Mouse (Mus musculus): Measurements from ENCODE around the gene Psmg4.
A peak's percentile ranks its signal among the peaks of the same experiment; 100 is the strongest.

Gene Psmg4

DNA sequence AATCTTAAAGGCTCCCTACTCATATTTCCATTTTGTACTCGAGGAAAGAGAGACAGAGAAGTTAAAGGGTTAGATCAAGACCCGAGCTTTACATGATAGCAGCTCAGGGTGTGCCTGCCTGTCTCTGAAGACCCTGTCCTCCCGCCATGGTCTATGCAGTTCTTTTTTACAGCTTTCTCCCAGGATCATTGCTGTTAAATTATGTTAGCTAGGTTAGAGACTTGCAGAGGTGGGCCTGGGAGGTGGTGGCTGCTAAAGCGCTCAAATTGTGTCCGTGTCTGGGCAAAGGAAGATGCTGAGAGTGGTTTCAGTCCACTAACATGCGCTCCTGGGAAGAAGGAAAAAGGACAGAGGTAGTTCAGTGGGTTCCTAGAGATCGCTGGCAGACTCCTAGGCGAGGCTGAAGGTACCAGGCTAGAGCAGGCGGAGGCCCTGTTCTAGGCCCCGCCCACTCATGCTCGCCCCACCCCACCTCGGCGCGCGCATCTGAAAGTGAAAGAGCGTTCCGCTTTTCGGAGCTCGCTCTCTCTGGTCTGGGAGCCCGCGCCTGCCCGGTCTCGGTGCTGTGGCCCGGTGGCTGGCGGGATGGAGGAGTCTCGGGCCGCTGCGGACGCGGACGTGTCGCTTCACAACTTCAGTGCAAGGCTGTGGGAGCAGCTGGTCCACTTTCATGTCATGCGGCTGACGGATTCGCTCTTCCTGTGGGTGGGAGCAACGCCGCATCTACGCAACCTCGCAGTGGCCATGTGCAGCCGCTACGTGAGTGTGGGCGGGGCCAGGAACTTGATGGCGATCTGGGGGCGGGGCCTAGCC lies at the start of gene Psmg4:
TSS of gene Psmg4 (plus strand) at position 474 of the 813 bp plus-strand sequence.
- peak; percentile 95 for DNase-seq

- no peak for DNase-seq
Observed at GRCm38 (mm10) chr13:34113086-34113485, 49.7 kb upstream of the Psmg4 start.

GRCm38 (mm10) chr13:34114654-34115053 lies 48.1 kb upstream of the Psmg4 start:
- DNase-seq, result no peak

DNA sequence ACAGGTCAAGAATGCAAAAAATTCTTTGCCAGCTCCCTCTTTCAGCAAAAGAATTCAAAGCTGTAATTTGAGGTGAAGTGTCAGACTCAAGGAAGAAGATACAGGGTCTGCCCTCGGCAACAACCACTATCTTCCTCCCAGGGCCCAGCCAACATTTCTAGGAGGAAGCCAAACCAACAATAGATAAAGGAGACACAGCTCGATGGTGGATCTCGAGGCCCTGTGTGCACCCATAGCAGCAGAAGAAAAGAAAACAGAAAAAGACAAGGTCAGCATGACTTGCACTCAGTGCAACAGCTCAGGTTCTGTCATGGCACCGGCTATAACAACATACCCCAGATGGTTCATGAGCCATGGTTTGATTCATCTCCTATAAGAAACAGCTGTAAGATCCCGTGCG lies 46.3 kb upstream of the Psmg4 start:
- DNase-seq, result no peak

GRCm38 (mm10) chr13:34118816-34119215 lies 43.9 kb upstream of the Psmg4 start:
- no peak for DNase-seq

GRCm38 (mm10) chr13:34119406-34119805 lies 43.4 kb upstream of the Psmg4 start:
- no peak for DNase-seq

DNA sequence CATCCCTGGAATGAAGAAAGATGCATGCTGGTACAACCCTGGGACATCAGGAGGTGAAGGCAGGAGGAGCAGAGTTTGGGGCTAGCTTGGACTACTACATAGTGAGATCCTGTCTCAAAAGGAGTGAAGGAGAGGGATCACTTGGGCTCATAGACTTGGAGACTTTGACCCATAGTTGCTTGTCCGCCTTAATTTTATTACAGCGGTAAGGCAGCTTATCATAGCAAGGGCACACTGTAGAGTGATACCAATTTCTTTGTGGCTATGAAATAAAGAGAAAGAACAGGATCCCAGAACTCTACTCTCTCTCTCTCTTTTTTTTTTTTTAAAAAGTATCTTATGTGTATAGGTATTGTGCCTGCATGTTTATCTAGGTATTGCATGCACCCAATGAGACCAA lies 42.2 kb upstream of the Psmg4 start:
- no peak for DNase-seq

GRCm38 (mm10) chr13:34125711-34126110 lies 37.1 kb upstream of the Psmg4 start:
- DNase-seq, result peak; percentile 71

DNA sequence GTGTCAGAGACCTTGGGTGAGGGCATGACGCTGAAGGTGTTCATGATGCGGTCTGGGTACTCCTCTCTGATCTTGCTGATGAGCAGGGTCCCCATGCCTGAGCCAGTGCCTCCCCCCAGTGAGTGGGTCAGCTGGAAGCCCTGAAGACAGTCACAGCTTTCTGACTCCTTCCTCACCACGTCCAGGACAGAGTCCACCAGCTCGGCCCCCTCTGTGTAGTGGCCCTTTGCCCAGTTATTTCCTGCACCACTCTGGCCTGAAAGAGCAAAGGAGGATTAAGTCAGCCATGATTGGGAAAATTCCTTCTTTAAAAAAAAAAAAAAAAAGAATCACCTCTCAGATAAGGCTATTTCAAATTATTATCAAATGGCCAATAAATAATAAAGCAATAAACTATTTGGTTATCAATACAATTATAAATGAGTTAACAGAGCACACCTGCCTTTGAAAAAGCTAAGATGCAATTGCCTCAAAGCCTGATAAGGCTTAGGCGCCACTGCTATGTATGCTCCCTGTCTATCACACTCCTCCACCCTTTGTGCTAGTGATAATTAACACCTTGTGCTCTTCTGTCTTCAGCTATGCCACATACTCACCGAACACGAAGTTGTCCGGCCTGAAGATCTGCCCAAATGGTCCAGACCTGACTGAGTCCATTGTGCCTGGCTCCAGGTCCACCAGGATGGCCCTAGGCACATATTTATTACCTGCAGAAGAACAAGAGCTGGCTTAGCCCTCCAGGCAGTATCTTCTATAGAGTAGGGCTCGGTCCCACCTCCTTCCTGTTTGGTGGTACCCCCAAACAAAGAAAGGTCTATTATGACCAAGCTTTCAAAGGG lies 34.3 kb upstream of the Psmg4 start:
- no peak for DNase-seq

GRCm38 (mm10) chr13:34129485-34130225 lies 33.1 kb upstream of the Psmg4 start:
- DNase-seq, result peak; percentile 73

GRCm38 (mm10) chr13:34130226-34130731 lies 32.5 kb upstream of the Psmg4 start, which contains the start of gene Tubb2b:
TSS of gene Tubb2b (minus strand) at chr13:34130466.
- no peak for DNase-seq

GRCm38 (mm10) chr13:34131011-34131707 lies 31.6 kb upstream of the Psmg4 start:
- DNase-seq, result no peak

DNA sequence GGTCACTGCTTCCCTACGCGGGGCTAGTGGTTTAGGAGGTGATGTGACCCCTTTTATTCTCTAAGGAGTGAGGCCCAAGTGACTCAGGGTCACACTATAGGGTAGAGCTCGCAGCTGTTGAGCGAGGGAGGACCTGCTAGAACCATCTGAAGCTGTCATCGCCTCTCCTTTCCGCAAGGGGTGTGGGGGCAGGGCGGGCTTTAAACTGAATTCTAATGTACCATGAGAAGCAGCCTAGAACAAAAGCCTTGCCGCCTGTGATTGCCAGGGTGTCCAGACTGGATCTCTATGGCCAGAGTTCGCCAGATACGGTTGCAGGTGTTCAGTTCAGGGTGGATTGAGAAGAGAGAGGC lies 31.1 kb upstream of the Psmg4 start:
- DNase-seq, result no peak

DNA sequence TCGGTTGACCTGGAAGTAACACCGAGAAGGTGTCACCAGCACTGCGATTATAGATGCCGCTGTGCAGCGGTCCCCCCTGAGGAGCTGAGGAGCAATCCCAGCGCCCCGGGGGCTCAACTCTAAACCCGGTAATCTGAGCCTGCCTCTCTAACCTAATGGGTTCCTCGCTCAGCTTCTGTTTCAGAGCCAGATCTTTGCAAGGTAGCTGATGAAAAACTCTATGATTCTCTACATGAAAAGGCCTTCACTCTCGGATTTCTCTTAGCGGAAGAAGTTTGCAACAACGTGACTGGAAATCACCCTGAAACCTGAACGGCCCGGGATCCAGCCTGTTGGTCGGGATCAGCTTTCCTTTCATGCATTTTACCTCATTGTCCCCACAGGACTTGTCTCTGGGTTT lies 30.5 kb upstream of the Psmg4 start:
- no peak for DNase-seq

DNA sequence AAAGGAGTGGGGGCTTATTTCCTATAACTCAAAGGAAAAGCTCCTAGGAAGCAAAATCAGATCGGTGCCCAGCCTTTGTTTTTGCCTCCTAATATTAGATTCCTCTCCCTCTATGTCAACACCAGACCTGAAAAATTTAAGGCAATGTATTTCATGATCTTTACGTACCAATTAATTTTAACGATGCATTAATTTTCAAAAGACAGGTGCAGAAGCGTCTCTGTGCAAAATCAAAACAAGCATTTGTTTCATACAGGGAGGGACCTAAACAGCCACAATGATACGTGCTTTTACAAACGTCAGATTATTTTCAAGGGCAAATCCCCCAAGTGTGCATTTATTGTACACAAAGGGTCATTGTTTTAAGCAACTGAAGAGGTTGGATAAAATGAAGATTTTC lies 29.9 kb upstream of the Psmg4 start:
- no peak for DNase-seq

- no peak for DNase-seq
Observed at GRCm38 (mm10) chr13:34133326-34134071, 29.3 kb upstream of the Psmg4 start.

DNA sequence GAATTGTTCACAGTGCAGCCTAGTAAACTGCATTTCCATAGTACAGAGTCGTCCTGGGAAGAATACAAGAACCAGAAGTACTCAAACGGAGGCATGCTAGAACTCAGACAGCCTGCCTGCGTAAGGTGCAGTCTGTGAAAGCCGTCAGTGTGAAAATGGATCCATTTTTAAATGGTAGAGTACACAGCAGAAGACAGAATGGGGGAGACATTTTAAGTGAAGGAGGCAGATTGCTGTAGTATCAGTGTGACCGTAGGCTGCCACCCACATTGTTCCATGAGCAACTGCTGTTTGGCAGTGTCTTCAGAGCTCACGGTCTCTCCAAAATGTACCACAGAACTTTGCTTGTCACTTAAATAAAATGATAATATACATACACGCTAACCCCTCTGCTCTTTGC lies 28.5 kb upstream of the Psmg4 start:
- no peak for DNase-seq

DNA sequence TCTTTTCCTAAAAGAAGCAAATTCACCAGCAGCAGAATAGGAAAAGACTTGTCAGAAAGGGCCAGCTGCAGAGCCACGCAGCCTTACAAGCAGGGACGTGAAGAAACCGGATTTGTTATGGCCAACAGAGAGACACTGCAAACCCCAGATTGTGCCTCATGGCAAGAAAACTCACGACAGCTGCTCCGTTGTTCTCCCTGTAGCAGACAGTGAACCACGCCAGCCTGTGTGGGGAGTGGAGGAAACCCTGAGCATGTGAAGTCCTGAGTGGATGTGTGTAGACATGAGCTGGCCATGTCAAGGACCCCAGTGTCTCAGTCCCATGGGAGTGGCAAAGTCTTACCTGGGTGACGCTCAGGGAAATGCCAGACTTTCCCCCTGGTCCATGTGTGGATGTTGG lies 26.2 kb upstream of the Psmg4 start:
- no peak for DNase-seq

- DNase-seq, result no peak
Observed at GRCm38 (mm10) chr13:34143389-34143788, 19.4 kb upstream of the Psmg4 start.

- no peak for DNase-seq
Observed at GRCm38 (mm10) chr13:34146916-34147315, 15.8 kb upstream of the Psmg4 start.

DNA sequence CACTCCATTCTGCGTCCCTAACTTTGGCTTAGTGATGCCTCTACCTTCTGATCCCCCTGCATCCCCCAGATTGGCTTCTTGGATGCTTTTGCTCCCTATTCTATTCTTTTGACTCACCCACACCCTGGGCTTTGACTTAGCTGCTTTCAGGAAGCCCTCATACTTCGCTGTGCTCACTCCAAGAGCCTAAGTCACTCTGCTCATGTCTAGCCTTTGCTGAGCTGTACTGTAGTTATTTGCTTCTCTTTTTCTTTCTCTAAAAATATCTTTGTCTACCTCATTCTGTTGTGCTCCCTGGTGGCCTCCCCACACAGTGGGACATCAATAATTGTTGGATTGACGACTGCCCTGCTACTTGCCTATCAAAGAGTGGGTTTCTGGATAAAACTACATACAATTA lies 14.6 kb upstream of the Psmg4 start:
- no peak for DNase-seq

All from kidney, adult 9 months (tissue).